Mouse (Mus musculus) CH12.LX (cell line): Measurements from ENCODE around the gene F2r. TPM values are rescaled to one million over a fixed set of nuclear protein-coding genes. Genes with fewer than 3 reads are reported as not detected.
A peak's percentile ranks its signal among the peaks of the same experiment; 100 is the strongest.

ENCODE experiments used
- DNase-seq: peaks from one replicate; pipeline ENCODE4 v3.0.0-alpha.2; 2013; ENCODE audit errors: extremely low read depth
- H3K27ac ChIP-seq: 2 replicates; pipeline ENCODE4 v1.5.1; 2012; ENCODE audit warnings: low read depth, mild to moderate bottlenecking, control low read depth, moderate library complexity; ENCODE audit not compliant: insufficient read depth
- H3K27me3 ChIP-seq: replicated peaks from 2 replicates; pipeline ENCODE3; 2012; ENCODE audit warnings: inconsistent platforms
- H3K36me3 ChIP-seq, 2 experiments: replicated peaks in 1 of 2; 2 replicates each; pipeline versions ENCODE3 to v1.6.1; 2012; ENCODE audit warnings: inconsistent platforms in 1 of 2, low read length in 1 of 2, mild to moderate bottlenecking in 1 of 2, mixed read lengths in 1 of 2, moderate library complexity in 1 of 2; ENCODE audit not compliant: control insufficient read depth in 1 of 2, insufficient read depth in 1 of 2
- H3K4me1 ChIP-seq, 2 experiments: 2 replicates each; pipeline ENCODE4 v1.6.1; 2012; ENCODE audit warnings: inconsistent platforms in 1 of 2, moderate library complexity in 1 of 2; ENCODE audit not compliant: insufficient read depth in 2 of 2, control insufficient read depth in 1 of 2
- H3K4me2 ChIP-seq: 2 replicates; pipeline ENCODE4 v1.6.1; 2012; ENCODE audit warnings: low read depth, mild to moderate bottlenecking, control low read depth; ENCODE audit not compliant: poor library complexity, insufficient read depth, severe bottlenecking
- H3K4me3 ChIP-seq, 3 experiments: fragments of 150-350 bp in 1 of 3; sonication (generic) in 1 of 3; replicated peaks in 1 of 3; 2 replicates each; pipeline versions ENCODE3 to v1.5.1; 2011 to 2012; ENCODE audit warnings: low read depth in 2 of 3, low read length in 2 of 3, mild to moderate bottlenecking in 2 of 3, moderate library complexity in 2 of 3, control low read depth in 1 of 3, improper control_type of control experiment in 1 of 3, inconsistent platforms in 1 of 3, mixed read lengths in 1 of 3; ENCODE audit not compliant: poor library complexity in 1 of 3
- H3K79me2 ChIP-seq: replicated peaks from 2 replicates; pipeline ENCODE4 v1.6.1; 2012; ENCODE audit warnings: mild to moderate bottlenecking, moderate library complexity; ENCODE audit not compliant: control insufficient read depth, poor library complexity, insufficient read depth, severe bottlenecking; ENCODE audit errors: extremely low read depth
- H3K9ac ChIP-seq: 2 replicates; pipeline ENCODE4 v1.6.1; 2012; ENCODE audit warnings: low read depth, mild to moderate bottlenecking, control low read depth, moderate library complexity; ENCODE audit not compliant: insufficient read depth
- H3K9me3 ChIP-seq: replicated peaks from 2 replicates; pipeline ENCODE3; 2012; ENCODE audit warnings: low read length, inconsistent platforms, mixed read lengths
- BHLHE40 ChIP-seq: IDR thresholded peaks from 2 replicates; pipeline ENCODE4 v1.6.1; 2011; ENCODE audit warnings: mild to moderate bottlenecking, low read depth, low read length, improper control_type of control experiment
- CTCF ChIP-seq, 2 experiments: IDR thresholded peaks in 1 of 2; conservative IDR thresholded peaks in 1 of 2; 2 replicates each; pipeline ENCODE4 v1.5.1; 2011 to 2012; ENCODE audit warnings: low read depth in 2 of 2, low read length in 2 of 2, improper control_type of control experiment in 1 of 2, inconsistent platforms in 1 of 2, mild to moderate bottlenecking in 1 of 2, moderate library complexity in 1 of 2
- E2F4 ChIP-seq: IDR thresholded peaks from 2 replicates; pipeline ENCODE4 v1.6.1; 2011; ENCODE audit warnings: low read depth, low read length, improper control_type of control experiment; ENCODE audit not compliant: insufficient replicate concordance
- EP300 ChIP-seq: IDR thresholded peaks from 2 replicates; pipeline ENCODE4 v1.6.1; 2011; ENCODE audit warnings: low read length, improper control_type of control experiment
- ETS1 ChIP-seq: conservative IDR thresholded peaks from 2 replicates; pipeline ENCODE4 v1.6.1; 2012; ENCODE audit warnings: low read depth, mild to moderate bottlenecking, inconsistent platforms, low read length, improper control_type of control experiment, moderate library complexity
- IRF4 ChIP-seq: IDR thresholded peaks from 2 replicates; pipeline ENCODE4 v1.6.1; 2014; ENCODE audit warnings: low read depth, mild to moderate bottlenecking, inconsistent platforms, low read length, improper control_type of control experiment
- JUN ChIP-seq: IDR thresholded peaks from 2 replicates; pipeline ENCODE4 v1.6.1; 2011; ENCODE audit warnings: low read depth, mild to moderate bottlenecking, low read length, improper control_type of control experiment, moderate library complexity; ENCODE audit not compliant: insufficient read depth
- MAFK ChIP-seq: IDR thresholded peaks from 2 replicates; pipeline ENCODE4 v1.6.1; 2011; ENCODE audit warnings: low read length, improper control_type of control experiment; ENCODE audit not compliant: insufficient replicate concordance
- MYC ChIP-seq: IDR thresholded peaks from 2 replicates; pipeline ENCODE4 v1.6.1; 2011; ENCODE audit warnings: low read depth, mild to moderate bottlenecking, improper control_type of control experiment, low read length
- NRF1 ChIP-seq: IDR thresholded peaks from 2 replicates; pipeline ENCODE4 v1.6.1; 2014; ENCODE audit warnings: low read depth, mild to moderate bottlenecking, inconsistent platforms, low read length, improper control_type of control experiment, moderate library complexity
- PAX5 ChIP-seq: IDR thresholded peaks from 2 replicates; pipeline ENCODE4 v1.6.1; 2012; ENCODE audit warnings: low read length, inconsistent platforms, mixed read lengths
- RAD21 ChIP-seq: IDR thresholded peaks from 2 replicates; pipeline ENCODE4 v1.6.1; 2011; ENCODE audit warnings: low read depth, mild to moderate bottlenecking, low read length, improper control_type of control experiment, moderate library complexity
- RCOR1 ChIP-seq: conservative IDR thresholded peaks from 2 replicates; pipeline ENCODE4 v1.6.1; 2012; ENCODE audit warnings: low read depth, mild to moderate bottlenecking, inconsistent platforms, low read length, improper control_type of control experiment
- SMC3 ChIP-seq: IDR thresholded peaks from 2 replicates; pipeline ENCODE4 v1.6.1; 2011; ENCODE audit warnings: low read depth, low read length, improper control_type of control experiment
- TCF12 ChIP-seq: IDR thresholded peaks from 2 replicates; pipeline ENCODE4 v1.6.1; 2014; ENCODE audit warnings: low read depth, mild to moderate bottlenecking, inconsistent platforms, low read length, improper control_type of control experiment
- ZNF384 ChIP-seq: IDR thresholded peaks from 2 replicates; pipeline ENCODE4 v1.6.1; 2012; ENCODE audit warnings: low read depth, low read length, improper control_type of control experiment, inconsistent platforms
- dilution Hi-C: fragments of 300-500 bp; cut with MboI; formaldehyde crosslinking; loops from 2 replicates; pipeline ENCODE4 v1.14.3; 2020; ENCODE audit warnings: low sequenced_read_pairs; ENCODE audit not compliant: extremely low pct_unique_long_range_greater_than_20kb, extremely low pct_ligation_motif_present
- in situ Hi-C: fragments of 300-500 bp; cut with MboI; formaldehyde crosslinking; loops from 3 replicates; pipeline ENCODE4 v1.14.3; 2019; ENCODE audit warnings: low sequenced_read_pairs, low pct_ligation_motif_present, low pct_unique_long_range_greater_than_20kb, mixed read lengths
- polyA plus RNA-seq: library from polyadenylated mRNA; unstranded; fragments of >175 nt; gene quantifications from 2 replicates; pipeline ENCODE4 v1.2.1, GENCODE M21; 2012; ENCODE audit warnings: low read depth; ENCODE audit not compliant: insufficient read length
- total RNA-seq, 2 experiments: library from RNA; depleted of rRNA; stranded (reverse); fragments of 300-350 nt in 1 of 2; fragments of >200 nt in 1 of 2; gene quantifications; 2 replicates each; pipeline ENCODE4 v1.2.3; 2012 to 2014

The F2r gene
- total RNA-seq (2012; rRNA removed) (0.04 and 0.17 TPM in 2 replicates), total RNA-seq (2014; rRNA removed) (0.28 and 0.30 TPM in 2 replicates), polyA plus RNA-seq (0.10 and 0.30 TPM in 2 replicates)

DNA sequence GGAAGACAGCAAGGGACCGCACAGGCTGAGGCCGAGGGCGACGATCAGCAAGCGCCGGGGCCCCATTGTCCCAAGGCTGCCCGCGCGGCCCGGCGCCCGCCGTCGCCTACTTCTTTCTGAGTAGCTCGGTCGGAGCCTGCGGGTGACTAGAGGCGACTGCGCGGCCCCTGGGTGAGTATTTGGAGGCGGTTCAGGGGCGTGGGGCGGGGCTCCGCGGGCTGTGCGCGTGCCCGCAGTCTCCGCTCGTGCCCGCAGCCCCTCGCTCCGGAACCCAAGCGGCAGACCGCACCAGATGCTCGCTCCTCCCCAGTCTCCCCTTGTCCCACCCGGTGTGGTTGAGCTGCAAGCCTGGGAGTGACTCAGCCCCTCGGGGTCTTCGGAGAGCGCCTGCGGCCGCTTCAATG is at the start of gene F2r:
TSS of gene F2r (minus strand) at position 179 of the 404 bp plus-strand sequence.
- Histone ChIP-seq H3K4me1 (peaks cover 0 to 8% of the 10 kb centered on the region in 2 experiments; a peak in 2 of 4 replicates), H3K27ac (no peak within 1 kb of the TSS), H3K36me3 (no peaks in the 10 kb centered on the region), H3K9me3 (no peaks in the 10 kb centered on the region), H3K27me3 (peaks cover 65% of the 10 kb centered on the region), H3K4me3 (peak within 1 kb of the TSS; percentile 6 to 51 (median 42)), H3K9ac (no peak within 1 kb of the TSS), H3K79me2 (no peaks in the 10 kb centered on the region), H3K4me2 (peak within 1 kb of the TSS; percentile 86)
- peak; percentile 74 for DNase-seq
- TF ChIP-seq MAFK: 0 out of 2 replicates have a peak, but pooled peaks have one; percentile 41
- peak; percentile 38; the same call in 1 of the 2 replicates for TF ChIP-seq IRF4
- TF ChIP-seq EP300: 0 out of 2 replicates have a peak, but pooled peaks have one; percentile 9
- peak; percentile 58; the same call in 1 of the 2 replicates for TF ChIP-seq BHLHE40
- no peak for TF ChIP-seq MYC
- peak; percentile 34; the same call in 1 of the 2 replicates for TF ChIP-seq NRF1
- TF ChIP-seq ZNF384: no peak
- in situ Hi-C loops (no loop called here), dilution Hi-C loops (no loop called here)

DNA sequence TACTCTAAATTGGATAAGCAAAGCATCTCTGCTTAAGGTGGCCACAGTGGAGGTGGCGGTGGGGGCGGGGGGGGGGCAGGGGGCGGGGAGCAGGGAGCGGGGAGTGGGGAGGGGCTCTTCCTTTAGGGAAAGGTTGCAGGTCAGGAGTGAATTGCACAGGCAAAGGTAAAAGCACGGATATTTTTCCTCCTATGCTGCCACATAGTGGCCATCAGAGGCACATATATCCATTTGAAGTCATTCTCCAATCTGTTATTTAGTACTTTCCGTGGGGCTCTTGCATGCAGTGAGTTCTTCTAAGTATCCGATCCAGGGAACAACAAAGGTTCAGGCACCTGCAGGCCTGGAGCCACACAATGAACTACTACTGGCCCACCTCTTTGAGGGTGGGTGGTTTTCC is 49.0 kb upstream of the F2r start:
- H3K9me3 ChIP-seq: no peaks in the 10 kb centered on the region
- H3K27ac ChIP-seq: no peak overlapping the region
- H3K27me3 ChIP-seq: no peaks in the 10 kb centered on the region
- H3K79me2 ChIP-seq: no peaks in the 10 kb centered on the region
- H3K4me1 ChIP-seq: no peaks in the 10 kb centered on the region
- no peaks in the 10 kb centered on the region for H3K36me3 ChIP-seq
- TF ChIP-seq TCF12: no peak
- peak in 1 of 2 experiments; percentile 65; a peak in 2 of 4 replicates for TF ChIP-seq CTCF (conservative IDR thresholded peaks at IDR 0.05 in 1 of 2, IDR thresholded peaks at IDR 0.05 in 1 of 2; ENCODE audit: low read depth in 2 of 2, low read length in 2 of 2)
- TF ChIP-seq RAD21: peak; percentile 56
- TF ChIP-seq SMC3: peak; percentile 71
- H3K4me3 ChIP-seq: no peak overlapping the region
- DNase-seq: no peak
- no peak overlapping the region for H3K4me2 ChIP-seq
- in situ Hi-C loops (no loop called here), dilution Hi-C loops (no loop called here)
- no peak overlapping the region for H3K9ac ChIP-seq

DNA sequence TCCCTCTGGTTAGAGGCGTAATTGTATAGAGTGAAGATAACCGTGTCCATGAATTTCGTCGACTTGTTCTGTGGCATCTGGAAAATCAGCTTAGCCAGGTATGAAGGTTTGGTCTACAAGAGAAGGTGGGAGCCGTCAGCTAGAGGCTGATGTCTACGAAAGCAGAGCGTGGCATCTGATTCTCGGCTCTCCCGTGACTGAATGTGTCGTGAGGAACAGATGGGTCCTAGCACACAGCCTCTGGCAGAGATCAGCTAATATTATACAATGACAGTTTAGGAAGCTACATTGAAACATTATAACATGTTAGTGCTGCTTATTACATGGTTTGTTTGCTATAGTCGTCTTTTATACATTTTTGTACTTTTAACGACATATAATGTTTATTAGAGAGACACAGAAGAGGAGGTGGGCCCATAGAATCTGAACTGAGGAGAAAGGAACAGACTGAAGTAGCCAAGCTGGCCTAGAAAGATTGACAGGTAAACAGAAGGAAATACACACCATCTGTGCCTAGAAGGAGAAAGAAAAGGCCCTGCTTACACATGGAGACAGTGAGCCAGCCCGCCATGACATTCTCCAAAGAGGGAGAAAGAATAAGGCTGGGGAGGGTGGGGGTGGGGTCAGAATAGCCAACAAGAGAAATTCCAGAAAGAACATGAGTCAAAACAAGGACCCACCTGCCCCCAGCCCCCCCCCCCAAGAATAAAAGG is 47.5 kb upstream of the F2r start:
- no peaks in the 10 kb centered on the region for H3K27me3 ChIP-seq
- no peak overlapping the region for H3K9ac ChIP-seq
- no peaks in the 10 kb centered on the region for H3K9me3 ChIP-seq
- no peak overlapping the region for H3K4me2 ChIP-seq
- in situ Hi-C loops: no loop called here
- no peak overlapping the region for H3K27ac ChIP-seq
- no peaks in the 10 kb centered on the region for H3K4me1 ChIP-seq
- DNase-seq: no peak
- no peak for TF ChIP-seq ZNF384
- no peak for TF ChIP-seq RAD21
- no peak for TF ChIP-seq MAFK
- no peak for TF ChIP-seq JUN
- no peak for TF ChIP-seq RCOR1
- no peak for TF ChIP-seq E2F4
- no peak for TF ChIP-seq ETS1
- TF ChIP-seq PAX5: no peak
- TF ChIP-seq SMC3: no peak
- no peaks in the 10 kb centered on the region for H3K36me3 ChIP-seq
- dilution Hi-C loops: no loop called here
- H3K79me2 ChIP-seq: no peaks in the 10 kb centered on the region
- H3K4me3 ChIP-seq: no peak overlapping the region
